Comparison of ENCODE assay signal across 8 mouse cellular contexts in genomic region chr17:62881791-62882725, GRCm38 (mm10). TPM values are rescaled to one million over a fixed set of nuclear protein-coding genes. Genes with fewer than 3 reads are reported as not detected.
DNase-seq lines count a peak whose midpoint lies in the region; ATAC-seq and TF ChIP-seq lines count a peak whose summit lies in the region.

No protein-coding gene starts in this region.

- H3K9me3 ChIP-seq in forebrain, embryonic 11.5 days (ENCODE audit: control insufficient read depth, low read length): no peaks in the 10 kb centered on the region
- no peaks in the 10 kb centered on the region for H3K9me3 ChIP-seq in heart, embryonic 16.5 days (replicated peaks; ENCODE audit: control insufficient read depth, low read length)
- H3K9me3 ChIP-seq in liver, embryonic 15.5 days (replicated peaks): no peaks in the 10 kb centered on the region
- H3K9me3 ChIP-seq in neural tube, embryonic 13.5 days: no peaks in the 10 kb centered on the region

- no peak for TF ChIP-seq POLR2A in bone marrow, adult 2 months (IDR thresholded peaks at IDR 0.05; ENCODE audit: borderline replicate concordance, control insufficient read depth, low read depth, low read length)

- ATAC-seq in forebrain, embryonic 11.5 days (replicated peaks; ENCODE audit: low FRiP score): peak; percentile 23
- ATAC-seq in heart, embryonic 16.5 days (replicated peaks; ENCODE audit: extremely low read depth, insufficient read depth, low FRiP score): peak; percentile 15; the same call in 1 of the 2 replicates
- ATAC-seq in liver, embryonic 15.5 days (ENCODE audit: insufficient read depth): no peak
- peak; percentile 36 for ATAC-seq in neural tube, embryonic 13.5 days (ENCODE audit: low read depth)

- no peaks in the 10 kb centered on the region for H3K4me1 ChIP-seq in bone marrow, adult 2 months (ENCODE audit: control insufficient read depth, insufficient read depth, low read length)
- H3K4me1 ChIP-seq in forebrain, embryonic 11.5 days (replicated peaks; ENCODE audit: control insufficient read depth, insufficient read depth, low read length): peaks cover 4% of the 10 kb centered on the region; the same call in 1 of the 2 replicates
- no peaks in the 10 kb centered on the region for H3K4me1 ChIP-seq in heart, embryonic 16.5 days (ENCODE audit: control insufficient read depth, insufficient read depth, low read length)
- peaks cover 7% of the 10 kb centered on the region; the same call in 1 of the 2 replicates for H3K4me1 ChIP-seq in liver, embryonic 15.5 days (replicated peaks)
- H3K4me1 ChIP-seq in neural tube, embryonic 13.5 days (replicated peaks): peaks cover 18% of the 10 kb centered on the region

- DNase-seq in CD4-positive helper T cell, adult 2 months (ENCODE audit: low read depth, low spot score): peak; percentile 17
- DNase-seq in forebrain, embryonic 11.5 days (ENCODE audit: low spot score): peak; percentile 86
- DNase-seq in kidney, postnatal 14 days: peak; percentile 45
- peak; percentile 39 for DNase-seq in testis, postnatal 14 days (ENCODE audit: low spot score)

- no peaks in the 10 kb centered on the region for H3K36me3 ChIP-seq in forebrain, embryonic 11.5 days (ENCODE audit: control insufficient read depth, insufficient read depth, low read length)
- no peaks in the 10 kb centered on the region for H3K36me3 ChIP-seq in heart, embryonic 16.5 days (ENCODE audit: control insufficient read depth, insufficient read depth)
- H3K36me3 ChIP-seq in liver, embryonic 15.5 days (replicated peaks): no peaks in the 10 kb centered on the region
- no peaks in the 10 kb centered on the region for H3K36me3 ChIP-seq in neural tube, embryonic 13.5 days

- no peak for TF ChIP-seq CTCF in bone marrow, adult 2 months (IDR thresholded peaks at IDR 0.05; ENCODE audit: control insufficient read depth, insufficient read depth, low read length)

- peak overlapping the region; percentile 94 for H3K9ac ChIP-seq in forebrain, embryonic 11.5 days (ENCODE audit: low read length)
- H3K9ac ChIP-seq in heart, embryonic 16.5 days (ENCODE audit: low read length): peak overlapping the region; percentile 86
- H3K9ac ChIP-seq in liver, embryonic 15.5 days: no peak overlapping the region; the same call in 1 of the 2 replicates
- peak overlapping the region; percentile 94 for H3K9ac ChIP-seq in neural tube, embryonic 13.5 days

- no peak overlapping the region for H3K27ac ChIP-seq in bone marrow, adult 2 months (ENCODE audit: control insufficient read depth, insufficient read depth, low read depth, low read length, poor library complexity)
- peak overlapping the region; percentile 79 for H3K27ac ChIP-seq in forebrain, embryonic 11.5 days (ENCODE audit: low read depth, low read length)
- H3K27ac ChIP-seq in heart, embryonic 16.5 days (ENCODE audit: low read length): peak overlapping the region; percentile 92
- no peak overlapping the region for H3K27ac ChIP-seq in liver, embryonic 15.5 days (replicated peaks)
- peak overlapping the region; percentile 94 for H3K27ac ChIP-seq in neural tube, embryonic 13.5 days (replicated peaks)

- H3K4me2 ChIP-seq in forebrain, embryonic 11.5 days (ENCODE audit: low read depth, low read length, severe bottlenecking): peak overlapping the region; percentile 95
- peak overlapping the region; percentile 80 for H3K4me2 ChIP-seq in heart, embryonic 16.5 days (ENCODE audit: low read depth, low read length)
- peak overlapping the region; percentile 74 for H3K4me2 ChIP-seq in liver, embryonic 15.5 days
- peak overlapping the region; percentile 97 for H3K4me2 ChIP-seq in neural tube, embryonic 13.5 days

- H3K27me3 ChIP-seq in forebrain, embryonic 11.5 days (ENCODE audit: control insufficient read depth, insufficient read depth, low read length): peaks cover 4% of the 10 kb centered on the region; the same call in 1 of the 2 replicates
- no peaks in the 10 kb centered on the region for H3K27me3 ChIP-seq in heart, embryonic 16.5 days (ENCODE audit: control insufficient read depth, insufficient read depth, low read length)
- peaks cover 91% of the 10 kb centered on the region for H3K27me3 ChIP-seq in liver, embryonic 15.5 days
- no peaks in the 10 kb centered on the region for H3K27me3 ChIP-seq in neural tube, embryonic 13.5 days

- peak overlapping the region; percentile 2 for H3K4me3 ChIP-seq in bone marrow, adult 2 months (replicated peaks; ENCODE audit: control insufficient read depth, low read depth, low read length)
- peak overlapping the region; percentile 80 for H3K4me3 ChIP-seq in forebrain, embryonic 11.5 days (ENCODE audit: low read depth, low read length)
- H3K4me3 ChIP-seq in heart, embryonic 16.5 days (ENCODE audit: low read length): peak overlapping the region; percentile 75
- peak overlapping the region; percentile 59 for H3K4me3 ChIP-seq in liver, embryonic 15.5 days (replicated peaks)
- H3K4me3 ChIP-seq in neural tube, embryonic 13.5 days: peak overlapping the region; percentile 90

- WGBS in bone marrow, adult 2 months: under 1% methylated on average over 58 of the region's 58 CpGs
- WGBS in forebrain, embryonic 11.5 days: under 1% methylated on average over 58 of the region's 58 CpGs
- WGBS in heart, embryonic 16.5 days: under 1% methylated on average over 56 of the region's 58 CpGs
- under 1% methylated on average over 58 of the region's 58 CpGs for WGBS in liver, embryonic 15.5 days (ENCODE audit: insufficient replicate concordance)
- WGBS in neural tube, embryonic 13.5 days: under 1% methylated on average over 57 of the region's 58 CpGs

RNA-seq across cellular contexts. Expression of gene Efna5, which starts 0.9 kb away (rescaled TPM):
- 1.0 and 2.1 TPM in 2 replicates for polyA plus RNA-seq in bone marrow, adult 2 months (2011; ENCODE audit: insufficient read depth, insufficient read length, low replicate concordance, missing spikeins)
- 40.5 and 42.2 TPM in 2 replicates for polyA plus RNA-seq in forebrain, embryonic 11.5 days (2014; fragmentation: Nextera tagmentation; extraction: Ambion mirVana)
- polyA plus RNA-seq in heart, embryonic 16.5 days (2015; fragmentation: Nextera tagmentation; extraction: Ambion mirVana): 19.7 and 22.0 TPM in 2 replicates
- 1.5 and 1.6 TPM in 2 replicates for polyA plus RNA-seq in liver, embryonic 15.5 days (2015; fragmentation: Nextera tagmentation; extraction: Ambion mirVana)
- polyA plus RNA-seq in neural tube, embryonic 13.5 days (2015; fragmentation: Nextera tagmentation; extraction: Ambion mirVana): 59.0 and 62.6 TPM in 2 replicates

Comparison
In these comparisons a context has a peak if more than half of its experiments do, and no peak if none do; other contexts are left out.
1. DNase-seq: peak in every context shown above with its lines; median percentile 86 in forebrain, embryonic 11.5 days; 45 in kidney, postnatal 14 days; 39 in testis, postnatal 14 days; 17 in CD4-positive helper T cell, adult 2 months.
2. H3K27ac ChIP-seq: peak in forebrain, embryonic 11.5 days (single experiment), heart, embryonic 16.5 days (single experiment) and neural tube, embryonic 13.5 days (single experiment); none in bone marrow, adult 2 months (single experiment) and liver, embryonic 15.5 days (single experiment).
3. H3K4me3 ChIP-seq: peak in every context shown above with its lines; median percentile 90 in neural tube, embryonic 13.5 days; 80 in forebrain, embryonic 11.5 days; 75 in heart, embryonic 16.5 days; 59 in liver, embryonic 15.5 days; 2 in bone marrow, adult 2 months.
4. Peak in every context shown above with its lines, with median percentiles within 50 percentile points of each other: H3K4me2 ChIP-seq.